Mouse (Mus musculus) forebrain, embryonic 11.5 days (tissue): ENCODE measurements around the gene Pgls. TPM values are rescaled to one million over a fixed set of nuclear protein-coding genes. Genes with fewer than 3 reads are reported as not detected.

Source experiments
- microRNA-seq: library from miRNA; unstranded; fragments of <30 nt; microRNA quantifications from one replicate; pipeline ENCODE4, GENCODE M21; 2016; ENCODE audit not compliant: insufficient number of aligned reads
- polyA plus RNA-seq: library from polyadenylated mRNA; unstranded; fragments of >200 nt; fragmentation: Nextera tagmentation; extraction: Ambion mirVana; gene quantifications from 2 replicates; pipeline ENCODE4 v1.2.1, GENCODE M21; 2014

Pgls gene
- polyA plus RNA-seq, 1 experiment from 2014 or later, result 218 TPM

Small RNA genes within 50 kb of the gene (microRNA-seq; reads per million reads assigned to microRNA genes)
- not detected for gene Mir6769b

Other genes starting within 250 kb of the Pgls start
- 69.3 and 82.5 TPM in 2 replicates for gene Use1, start 225.3 kb upstream of the Pgls start, polyA plus RNA-seq
- 2.9 and 3.3 TPM in 2 replicates for gene Ocel1, start 220.9 kb upstream of the Pgls start, polyA plus RNA-seq
- 49.1 and 51.4 TPM in 2 replicates for gene Nr2f6, start 210.2 kb upstream of the Pgls start, polyA plus RNA-seq
- gene Ushbp1, start 196.4 kb upstream of the Pgls start, polyA plus RNA-seq, result 4.2 and 4.5 TPM in 2 replicates
- 106 and 119 TPM in 2 replicates for gene Babam1, start 195.3 kb upstream of the Pgls start, polyA plus RNA-seq
- gene Ankle1, start 186.2 kb upstream of the Pgls start, polyA plus RNA-seq, result 38.7 and 42.2 TPM in 2 replicates
- 76.6 and 76.7 TPM in 2 replicates for gene Abhd8, start 128.5 kb upstream of the Pgls start, polyA plus RNA-seq
- gene Mrpl34, start 127.2 kb upstream of the Pgls start, polyA plus RNA-seq, result 186 TPM in 2 replicates
- 133 and 146 TPM in 2 replicates for gene Dda1, start 123.0 kb upstream of the Pgls start, polyA plus RNA-seq
- gene Ano8, start 106.2 kb upstream of the Pgls start, polyA plus RNA-seq, result 5.7 and 9.3 TPM in 2 replicates
- gene Gtpbp3, start 104.1 kb upstream of the Pgls start, polyA plus RNA-seq, result 7.9 and 10.8 TPM in 2 replicates
- gene Plvap, start 80.4 kb upstream of the Pgls start, polyA plus RNA-seq, result 42.5 and 43.4 TPM in 2 replicates
- gene Ccdc194, start 66.5 kb upstream of the Pgls start, polyA plus RNA-seq, result 0.29 TPM in 1 of 2 replicates, not detected in the other
- gene Bst2, start 54.7 kb upstream of the Pgls start, polyA plus RNA-seq, result 3.1 and 4.9 TPM in 2 replicates
- 50.1 and 62.8 TPM in 2 replicates for gene Mvb12a, start 49.3 kb upstream of the Pgls start, polyA plus RNA-seq
- gene Tmem221, start 33.3 kb upstream of the Pgls start, polyA plus RNA-seq, result 0.15 TPM in 1 of 2 replicates, not detected in the other
- not detected in 2 replicates for gene Nxnl1, start 25.6 kb upstream of the Pgls start, polyA plus RNA-seq
- 18.4 and 19.1 TPM in 2 replicates for gene Slc27a1, start 23.3 kb upstream of the Pgls start, polyA plus RNA-seq
- gene Fam129c, start 5.5 kb downstream of the Pgls start, polyA plus RNA-seq, result 3.2 and 4.3 TPM in 2 replicates
- 41.8 and 48.6 TPM in 2 replicates for gene Colgalt1, start 18.8 kb downstream of the Pgls start, polyA plus RNA-seq
- gene Unc13a, start 79.6 kb downstream of the Pgls start, polyA plus RNA-seq, result 6.5 and 6.6 TPM in 2 replicates
- gene Jak3, start 84.1 kb downstream of the Pgls start, polyA plus RNA-seq, result 2.3 TPM in 2 replicates
- not detected in 2 replicates for gene Insl3, start 97.0 kb downstream of the Pgls start, polyA plus RNA-seq
- 0.51 and 0.64 TPM in 2 replicates for gene B3gnt3, start 109.6 kb downstream of the Pgls start, polyA plus RNA-seq
- 21.3 and 23.2 TPM in 2 replicates for gene Fcho1, start 133.5 kb downstream of the Pgls start, polyA plus RNA-seq